Mouse (Mus musculus) ES-Bruce4 (cell line): ENCODE data around the gene Nfkbiz. TPM values are rescaled to one million over a fixed set of nuclear protein-coding genes. Genes with fewer than 3 reads are reported as not detected.

Source experiments
- H3K27ac ChIP-seq: 2 replicates; pipeline ENCODE4 v1.5.1; 2012; ENCODE audit warnings: low read length, inconsistent platforms; ENCODE audit not compliant: insufficient read depth
- H3K27me3 ChIP-seq: 2 replicates; pipeline ENCODE4 v1.6.1; 2012; ENCODE audit warnings: mild to moderate bottlenecking, low read length, inconsistent platforms; ENCODE audit not compliant: control insufficient read depth, poor library complexity, insufficient read depth, severe bottlenecking
- H3K36me3 ChIP-seq: 2 replicates; pipeline ENCODE4 v1.6.1; 2012; ENCODE audit warnings: inconsistent platforms, mild to moderate bottlenecking, low read length, moderate library complexity; ENCODE audit not compliant: control insufficient read depth, poor library complexity, insufficient read depth, severe bottlenecking
- H3K4me1 ChIP-seq: one replicate; pipeline ENCODE4 v1.8.1; 2011; ENCODE audit warnings: low read length; ENCODE audit not compliant: control insufficient read depth, insufficient read depth
- H3K4me3 ChIP-seq: 2 replicates; pipeline ENCODE4 v1.5.1; 2011; ENCODE audit warnings: low read depth, mild to moderate bottlenecking, low read length
- H3K9ac ChIP-seq: 2 replicates; pipeline ENCODE4 v1.6.1; 2012; ENCODE audit warnings: low read depth, mild to moderate bottlenecking, inconsistent platforms; ENCODE audit not compliant: poor library complexity, severe bottlenecking
- H3K9me3 ChIP-seq: replicated peaks from 2 replicates; pipeline ENCODE4 v1.6.1; 2012; ENCODE audit warnings: mild to moderate bottlenecking, low read length, inconsistent platforms; ENCODE audit not compliant: control insufficient read depth, poor library complexity, insufficient read depth, severe bottlenecking
- EP300 ChIP-seq: IDR thresholded peaks from 2 replicates; pipeline ENCODE4 v1.6.1; 2011; ENCODE audit warnings: low read depth, low read length; ENCODE audit not compliant: insufficient read depth
- polyA plus RNA-seq: library from polyadenylated mRNA; stranded (reverse); fragments of >200 nt; gene quantifications from 2 replicates; pipeline ENCODE4 v1.2.4, GENCODE M21; 2011; ENCODE audit warnings: low read depth; ENCODE audit not compliant: missing spikeins, insufficient read depth, insufficient read length

Gene Nfkbiz
- polyA plus RNA-seq, 1 experiment, result 6.0 TPM

DNA sequence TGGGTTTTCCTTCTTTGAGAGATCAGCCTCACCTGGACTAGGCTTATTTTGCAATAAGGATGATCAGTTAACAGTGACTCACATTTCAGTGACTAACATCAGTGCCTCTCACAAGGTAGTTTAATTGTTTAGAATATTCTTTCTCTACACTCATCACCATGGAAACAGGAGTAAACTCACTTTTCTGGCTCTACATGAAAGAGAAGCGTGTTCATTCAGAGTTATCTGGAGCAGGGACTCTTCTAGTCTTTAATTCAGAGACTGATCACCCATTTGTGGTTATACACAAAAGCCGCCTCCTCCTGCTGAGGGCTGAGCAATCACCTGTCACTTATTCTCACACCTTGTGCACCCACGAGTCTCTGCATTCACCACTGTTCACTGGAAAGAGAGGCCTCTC lies 68.5 kb downstream of the Nfkbiz start:
- Histone ChIP-seq H3K27ac (no peak overlapping the region), H3K27me3 (no peaks in the 10 kb centered on the region), H3K4me1 (no peaks in the 10 kb centered on the region), H3K4me3 (no peak overlapping the region), H3K9me3 (no peaks in the 10 kb centered on the region), H3K9ac (no peak overlapping the region), H3K36me3 (no peaks in the 10 kb centered on the region)
- TF ChIP-seq EP300, result no peak

Other genes starting within 250 kb of the Nfkbiz start
- 4.3 and 4.5 TPM in 2 replicates for gene Nxpe3, start 56.4 kb upstream of the Nfkbiz start, polyA plus RNA-seq
- 14.6 and 20.6 TPM in 2 replicates for gene Cep97, start 96.0 kb upstream of the Nfkbiz start, polyA plus RNA-seq
- gene Rpl24, start 127.4 kb upstream of the Nfkbiz start, polyA plus RNA-seq, result 1,642 and 1,799 TPM in 2 replicates
- 19.6 and 20.5 TPM in 2 replicates for gene Zbtb11, start 135.0 kb upstream of the Nfkbiz start, polyA plus RNA-seq
- gene Pcnp, start 190.8 kb upstream of the Nfkbiz start, polyA plus RNA-seq, result 248 and 256 TPM in 2 replicates
- gene Trmt10c, start 198.9 kb upstream of the Nfkbiz start, polyA plus RNA-seq, result 24.3 and 25.3 TPM in 2 replicates
- 18.8 and 24.4 TPM in 2 replicates for gene Senp7, start 209.4 kb upstream of the Nfkbiz start, polyA plus RNA-seq